Mouse (Mus musculus): ENCODE measurements at regions not wholly inside any gene's neighbourhood (a gene's known extent, or its start where the extent isn't known, plus 50 kb on each side); places are given as distances from the start of the nearest gene placed in this dataset.
"Not testable (repeated sequence)": the region's sequence is repeated elsewhere in the genome, so short reads cannot be mapped to it uniquely, and the experiment has no call there.

DNA sequence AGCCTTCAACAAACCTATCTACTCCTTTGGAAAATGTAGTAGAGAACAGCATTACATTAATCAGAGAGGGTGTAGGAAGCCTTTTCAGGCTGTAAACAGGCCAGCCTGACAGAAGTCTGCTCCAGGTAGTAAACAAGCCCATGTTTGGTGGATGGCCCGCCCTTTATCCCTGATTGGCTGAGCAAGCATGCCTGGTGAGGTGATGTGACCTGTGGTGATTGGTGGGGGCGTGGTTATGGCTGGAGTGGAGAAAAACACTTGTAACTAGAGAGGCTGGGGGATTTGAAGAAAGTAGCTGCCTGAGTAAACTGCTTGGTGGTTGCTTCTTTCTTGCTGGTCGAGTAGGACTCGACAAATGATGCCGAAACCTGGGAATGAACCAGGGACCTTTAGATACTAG, 621.3 kb upstream of the Dsel start:
- DNase-seq (ENCODE audit: low read depth) = not testable (repeated sequence)

DNA sequence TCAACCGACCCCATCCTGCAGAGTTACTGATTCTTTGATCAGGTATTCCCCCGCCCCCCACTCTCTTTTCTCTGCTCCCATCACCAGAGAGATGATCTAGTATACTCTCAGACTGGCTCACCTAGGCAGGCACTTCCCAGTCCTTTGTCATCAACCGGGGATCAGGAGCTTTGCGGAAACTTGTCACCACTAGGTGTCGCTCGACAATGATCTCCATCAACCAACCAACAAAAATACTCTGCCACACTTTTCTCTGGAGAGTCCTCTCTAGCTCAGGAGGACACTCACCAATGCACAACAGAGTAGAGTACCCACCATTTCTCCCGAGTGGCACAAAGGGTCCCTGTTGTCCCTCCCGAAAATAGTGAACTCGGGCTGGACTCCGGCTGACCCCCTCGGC, 591.3 kb upstream of the Dsel start:
- DNase-seq (ENCODE audit: low read depth) = peak; percentile 17

DNA sequence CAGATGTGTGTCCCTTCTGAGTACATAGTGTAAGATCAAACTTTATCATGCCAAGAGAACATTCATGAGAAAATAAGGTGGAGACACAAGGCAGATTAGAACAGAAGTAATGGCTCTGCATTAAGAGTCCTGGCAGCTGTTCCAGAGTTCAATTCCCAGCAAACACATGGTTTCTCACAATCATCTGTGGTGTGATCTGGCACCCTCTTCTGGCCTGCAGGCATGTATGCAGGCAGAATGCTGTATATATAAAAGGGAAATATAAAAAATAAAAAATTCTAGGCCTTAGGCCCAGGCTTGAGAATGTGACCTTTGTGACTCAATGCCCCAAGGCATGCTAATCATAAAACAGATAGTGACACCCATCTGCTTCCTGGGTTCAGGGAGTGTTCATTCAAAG, 587.7 kb upstream of the Dsel start:
- no peak for DNase-seq (ENCODE audit: low read depth)

GRCm38 (mm10) chr1:112451622-112452021, 586.9 kb upstream of the Dsel start:
- peak; percentile 5 for DNase-seq (ENCODE audit: low read depth)

- no peak for DNase-seq (ENCODE audit: low read depth)
Measured at GRCm38 (mm10) chr1:112439109-112439508, 574.4 kb upstream of the Dsel start.

- no peak for DNase-seq (ENCODE audit: low read depth)
Measured at GRCm38 (mm10) chr1:112416350-112417083, 551.8 kb upstream of the Dsel start.

DNA sequence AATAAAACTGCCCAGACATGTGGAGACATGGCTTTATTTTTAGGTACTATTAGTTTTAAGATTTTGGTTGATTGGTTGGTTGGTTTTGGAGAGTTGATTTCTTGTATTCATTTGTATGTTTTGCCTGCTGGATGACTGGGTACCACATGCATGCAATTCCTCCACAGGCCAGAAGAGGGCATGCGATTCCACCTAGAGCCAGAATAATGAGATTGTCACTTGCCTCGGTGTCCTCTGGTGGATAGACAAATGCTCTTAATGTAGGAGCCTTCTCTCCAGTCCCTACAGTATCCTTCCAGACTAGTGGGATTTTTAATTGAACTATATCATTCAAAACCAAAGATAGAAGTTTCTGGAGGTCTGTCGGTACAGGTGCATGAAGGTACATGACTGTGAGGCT, 524.1 kb upstream of the Dsel start:
- DNase-seq (ENCODE audit: low read depth) = no peak

DNA sequence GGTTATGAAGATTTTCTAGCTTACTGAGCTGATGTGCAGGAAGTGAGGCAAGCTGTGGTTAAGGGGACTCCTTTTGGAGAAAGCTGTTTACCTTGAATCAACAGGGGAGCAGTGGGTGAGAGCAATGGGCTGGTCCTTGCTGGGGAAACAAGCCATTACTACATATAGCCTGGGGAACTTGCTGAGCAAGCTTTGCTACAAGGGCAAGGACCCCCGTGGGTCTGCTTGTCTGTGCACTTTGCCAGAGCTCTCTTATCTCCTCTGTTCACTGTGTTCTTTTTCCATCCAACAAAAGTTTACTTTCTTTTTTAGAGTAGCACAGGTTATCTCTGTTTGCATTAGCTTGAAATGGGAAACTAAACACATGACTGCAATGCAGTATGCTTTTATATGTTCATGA, 519.3 kb upstream of the Dsel start:
- no peak for DNase-seq (ENCODE audit: low read depth)

DNA sequence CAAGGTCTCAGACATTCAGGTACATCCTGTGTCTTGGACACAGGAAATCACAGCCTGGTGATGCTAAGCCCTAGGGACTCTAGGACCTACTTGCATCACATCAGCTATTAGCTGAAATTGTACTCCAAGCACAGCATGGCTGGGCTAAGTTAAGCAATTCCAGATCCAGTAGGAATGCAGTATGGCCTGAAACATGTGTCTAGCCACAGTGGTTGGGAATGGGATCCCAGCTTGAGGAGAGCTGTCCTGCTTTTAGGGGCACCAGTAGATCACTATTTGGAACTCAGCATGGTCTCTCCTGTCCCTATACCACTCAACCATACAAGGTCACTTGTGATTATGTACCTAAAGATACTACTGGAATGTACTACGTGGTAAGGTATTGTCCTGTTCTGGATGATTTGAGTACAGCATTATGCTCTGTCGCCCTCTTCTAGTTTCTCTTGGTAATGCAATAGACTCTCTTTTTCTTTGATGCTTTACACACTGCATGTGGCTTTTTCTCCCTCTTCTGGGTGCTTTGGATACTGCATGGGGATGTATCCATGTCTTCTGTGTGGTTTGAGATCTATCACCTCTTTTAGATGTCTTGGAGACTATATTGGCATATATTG, 515.0 kb upstream of the Dsel start:
- no peak for DNase-seq (ENCODE audit: low read depth)

DNA sequence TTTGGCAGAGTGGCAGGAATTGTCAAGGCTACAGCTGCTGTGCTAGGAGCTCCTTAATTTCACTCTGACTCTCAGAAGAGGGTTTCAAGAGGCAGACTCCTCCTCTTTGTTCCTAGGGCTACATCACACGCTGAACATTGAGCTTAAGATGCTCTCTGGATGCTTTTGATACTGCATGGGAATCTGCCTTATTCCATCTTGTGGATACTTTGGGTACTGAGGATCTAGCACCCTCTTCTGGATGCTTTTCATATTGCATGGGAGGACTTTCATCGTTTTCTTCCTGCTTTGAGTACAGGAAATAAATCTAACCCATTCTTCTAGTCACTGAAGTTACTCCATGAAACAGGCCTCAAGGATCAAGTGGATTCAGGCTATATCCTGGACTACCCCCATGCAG, 513.9 kb upstream of the Dsel start:
- DNase-seq (ENCODE audit: low read depth) = peak; percentile 2

DNA sequence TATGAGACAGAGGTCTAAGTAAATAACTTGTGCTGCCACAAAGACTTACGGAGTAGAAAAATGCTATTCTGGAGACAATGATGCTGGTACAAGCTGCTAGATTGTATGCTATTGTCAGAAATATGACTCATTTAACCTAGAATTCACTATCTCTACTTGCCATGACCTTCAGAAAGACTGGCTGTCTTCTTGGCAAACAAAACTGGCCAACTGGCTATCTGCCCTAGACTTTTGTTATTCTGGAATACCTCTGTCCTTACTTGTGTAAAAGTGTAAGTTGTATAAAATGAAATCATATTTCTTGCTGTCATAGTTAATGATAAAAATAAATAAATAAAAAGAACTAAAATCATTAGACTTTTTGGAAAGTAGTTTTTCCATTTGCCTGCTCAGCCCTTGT, 491.1 kb upstream of the Dsel start:
- DNase-seq (ENCODE audit: low read depth) = no peak

All from induced T-regulatory cell, adult 2 months (primary cell).